Mouse (Mus musculus): ENCODE results near the gene Cacnb4. TPM values are rescaled to one million over a fixed set of nuclear protein-coding genes. Genes with fewer than 3 reads are reported as not detected.

Cacnb4 gene
- total and polyA plus RNA-seq, 3 experiments: not detected

- no peaks in the 10 kb centered on the region for H3K9me3 ChIP-seq (replicated peaks; ENCODE audit: insufficient read depth, low read length)
- H3K36me3 ChIP-seq (ENCODE audit: control insufficient read depth in 1 of 2, insufficient read depth in 2 of 2, low read length in 2 of 2): no peaks in the 10 kb centered on the region
- no peak overlapping the region for H3K27ac ChIP-seq (ENCODE audit: control insufficient read depth, low read depth, low read length)
- no peak for DNase-seq (ENCODE audit: low read depth, low spot score)
- H3K9ac ChIP-seq (ENCODE audit: control insufficient read depth, low read depth, low read length, poor library complexity, severe bottlenecking): no peak overlapping the region
- peaks cover 0 to 5% of the 10 kb centered on the region in 2 experiments for H3K27me3 ChIP-seq (ENCODE audit: control insufficient read depth in 1 of 2, insufficient read depth in 2 of 2, low read length in 2 of 2)
- TF ChIP-seq RAD21 (IDR thresholded peaks at IDR 0.05; ENCODE audit: low read depth, low read length): no peak
- TF ChIP-seq MYB (IDR thresholded peaks at IDR 0.05; ENCODE audit: low read depth, low read length): no peak
- no peak for TF ChIP-seq NRF1 (IDR thresholded peaks at IDR 0.05; ENCODE audit: insufficient read depth, low read depth, low read length, poor library complexity, severe bottlenecking)
- TF ChIP-seq MYC (IDR thresholded peaks at IDR 0.05; ENCODE audit: low read depth, low read length): no peak
- TF ChIP-seq GABPA (IDR thresholded peaks at IDR 0.05; ENCODE audit: low read depth, low read length): no peak
- no peak for TF ChIP-seq HCFC1 (IDR thresholded peaks at IDR 0.05; ENCODE audit: low read depth, low read length)
- H3K4me1 ChIP-seq (ENCODE audit: control insufficient read depth in 1 of 2, insufficient read depth in 2 of 2, low read length in 2 of 2): no peaks in the 10 kb centered on the region
- no peaks in the 10 kb centered on the region for H3K79me2 ChIP-seq (ENCODE audit: control insufficient read depth, insufficient read depth, low read length, poor library complexity)
- H3K4me3 ChIP-seq (ENCODE audit: control insufficient read depth in 1 of 2, insufficient read depth in 1 of 2, low read depth in 2 of 2, low read length in 2 of 2): no peak overlapping the region
These were observed 209.0 kb downstream of the Cacnb4 start for GRCm38 (mm10) chr2:52467629-52468028.

- no peak overlapping the region for H3K9ac ChIP-seq (ENCODE audit: control insufficient read depth, low read depth, low read length, poor library complexity, severe bottlenecking)
- H3K27ac ChIP-seq (ENCODE audit: control insufficient read depth, low read depth, low read length): no peak overlapping the region
- TF ChIP-seq TBP (IDR thresholded peaks at IDR 0.05; ENCODE audit: low read depth, low read length) (no peak), NELFE (IDR thresholded peaks at IDR 0.05; ENCODE audit: low read depth, low read length) (no peak), RAD21 (IDR thresholded peaks at IDR 0.05; ENCODE audit: low read depth, low read length) (no peak), MAZ (IDR thresholded peaks at IDR 0.05; ENCODE audit: low read depth, low read length) (no peak), SIN3A (IDR thresholded peaks at IDR 0.05; ENCODE audit: low read length) (no peak), CHD1 (IDR thresholded peaks at IDR 0.05; ENCODE audit: low read depth, low read length) (no peak)
- no peaks in the 10 kb centered on the region for H3K79me2 ChIP-seq (ENCODE audit: control insufficient read depth, insufficient read depth, low read length, poor library complexity)
- peaks cover 0 to 3% of the 10 kb centered on the region in 2 experiments; a peak in 3 of 4 replicates for H3K27me3 ChIP-seq (ENCODE audit: control insufficient read depth in 1 of 2, insufficient read depth in 2 of 2, low read length in 2 of 2)
- no peaks in the 10 kb centered on the region for H3K4me1 ChIP-seq (ENCODE audit: control insufficient read depth in 1 of 2, insufficient read depth in 2 of 2, low read length in 2 of 2)
- DNase-seq (ENCODE audit: low read depth, low spot score): no peak
- H3K36me3 ChIP-seq (ENCODE audit: control insufficient read depth in 1 of 2, insufficient read depth in 2 of 2, low read length in 2 of 2): no peaks in the 10 kb centered on the region
- H3K4me3 ChIP-seq (ENCODE audit: control insufficient read depth in 1 of 2, insufficient read depth in 1 of 2, low read depth in 2 of 2, low read length in 2 of 2): no peak overlapping the region
- no peaks in the 10 kb centered on the region for H3K9me3 ChIP-seq (replicated peaks; ENCODE audit: insufficient read depth, low read length)
These were observed 215.2 kb downstream of the Cacnb4 start for GRCm38 (mm10) chr2:52461206-52461967.

- H3K36me3 ChIP-seq (ENCODE audit: control insufficient read depth in 1 of 2, insufficient read depth in 2 of 2, low read length in 2 of 2): no peaks in the 10 kb centered on the region
- TF ChIP-seq HCFC1 (IDR thresholded peaks at IDR 0.05; ENCODE audit: low read depth, low read length): no peak
- no peak for TF ChIP-seq SIN3A (IDR thresholded peaks at IDR 0.05; ENCODE audit: low read length)
- no peak for TF ChIP-seq NRF1 (IDR thresholded peaks at IDR 0.05; ENCODE audit: insufficient read depth, low read depth, low read length, poor library complexity, severe bottlenecking)
- no peak for TF ChIP-seq USF2 (IDR thresholded peaks at IDR 0.05; ENCODE audit: borderline replicate concordance in 1 of 2, insufficient read depth in 1 of 2, low read depth in 1 of 2, low read length in 2 of 2)
- no peak for TF ChIP-seq MXI1 (IDR thresholded peaks at IDR 0.05; ENCODE audit: low read depth, low read length)
- TF ChIP-seq POLR2AphosphoS5 (IDR thresholded peaks at IDR 0.05; ENCODE audit: borderline replicate concordance, low read depth, low read length): no peak
- no peak for TF ChIP-seq MAZ (IDR thresholded peaks at IDR 0.05; ENCODE audit: low read depth, low read length)
- no peak for TF ChIP-seq USF1 (IDR thresholded peaks at IDR 0.05; ENCODE audit: low read depth, low read length)
- no peak for TF ChIP-seq TBP (IDR thresholded peaks at IDR 0.05; ENCODE audit: low read depth, low read length)
- DNase-seq (ENCODE audit: low read depth, low spot score): no peak
- no peaks in the 10 kb centered on the region; a peak in 2 of 4 replicates for H3K27me3 ChIP-seq (ENCODE audit: control insufficient read depth in 1 of 2, insufficient read depth in 2 of 2, low read length in 2 of 2)
- no peaks in the 10 kb centered on the region for H3K9me3 ChIP-seq (replicated peaks; ENCODE audit: insufficient read depth, low read length)
- no peak overlapping the region for H3K27ac ChIP-seq (ENCODE audit: control insufficient read depth, low read depth, low read length)
- no peak overlapping the region for H3K9ac ChIP-seq (ENCODE audit: control insufficient read depth, low read depth, low read length, poor library complexity, severe bottlenecking)
- H3K79me2 ChIP-seq (ENCODE audit: control insufficient read depth, insufficient read depth, low read length, poor library complexity): no peaks in the 10 kb centered on the region
- H3K4me1 ChIP-seq (ENCODE audit: control insufficient read depth in 1 of 2, insufficient read depth in 2 of 2, low read length in 2 of 2): no peaks in the 10 kb centered on the region
- H3K4me3 ChIP-seq (ENCODE audit: control insufficient read depth in 1 of 2, insufficient read depth in 1 of 2, low read depth in 2 of 2, low read length in 2 of 2): no peak overlapping the region
These were observed 220.8 kb downstream of the Cacnb4 start for GRCm38 (mm10) chr2:52455606-52456479.

Data from MEL (cell line).